8 mouse cellular contexts compared by ENCODE assay signal in the genomic region with DNA sequence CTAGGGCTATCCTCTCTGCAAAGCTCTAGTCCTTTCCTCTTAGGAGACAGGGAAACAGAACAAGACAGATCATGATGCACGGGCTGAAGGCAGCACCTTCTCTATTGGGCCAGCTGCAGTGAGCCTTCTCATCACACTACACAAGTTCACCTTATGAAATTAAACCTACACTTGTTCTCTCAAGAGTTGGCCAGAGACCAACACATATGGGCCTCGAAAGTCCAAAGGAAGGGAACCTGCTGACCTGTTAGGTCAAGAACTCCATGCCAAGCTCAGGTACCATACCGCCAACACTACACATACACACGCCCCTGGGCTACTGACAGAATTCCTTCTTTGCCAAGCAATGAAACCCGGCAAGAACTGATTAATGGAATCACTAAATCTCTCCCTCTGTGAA. TPM values are rescaled to one million over a fixed set of nuclear protein-coding genes. Genes with fewer than 3 reads are reported as not detected.
DNase-seq lines count a peak whose midpoint lies in the region; ATAC-seq and TF ChIP-seq lines count a peak whose summit lies in the region.

No protein-coding gene starts in this region.

- H3K4me1 ChIP-seq in lung, adult 2 months (ENCODE audit: control insufficient read depth, insufficient read depth, low read length), result peaks cover 5% of the 10 kb centered on the region
- peaks cover 19% of the 10 kb centered on the region for H3K4me1 ChIP-seq in hindbrain, embryonic 14.5 days (replicated peaks; ENCODE audit: control insufficient read depth, insufficient read depth, low read length)
- peaks cover 14% of the 10 kb centered on the region for H3K4me1 ChIP-seq in midbrain, embryonic 14.5 days (ENCODE audit: control insufficient read depth, insufficient read depth, low read length)

- H3K27me3 ChIP-seq in hindbrain, embryonic 14.5 days (ENCODE audit: control insufficient read depth, insufficient read depth, low read length), result no peaks in the 10 kb centered on the region
- H3K27me3 ChIP-seq in midbrain, embryonic 14.5 days (ENCODE audit: control insufficient read depth, insufficient read depth, low read length), result no peaks in the 10 kb centered on the region

- no peak for TF ChIP-seq POLR2A in lung, adult 2 months (IDR thresholded peaks at IDR 0.05; ENCODE audit: borderline replicate concordance, extremely low read depth, low read depth, low read length)

- H3K4me3 ChIP-seq in lung, adult 2 months (replicated peaks; ENCODE audit: extremely low read depth, low read depth, low read length), result peak overlapping the region; percentile 86
- peak overlapping the region; percentile 96 for H3K4me3 ChIP-seq in hindbrain, embryonic 14.5 days (replicated peaks; ENCODE audit: low read length)
- H3K4me3 ChIP-seq in midbrain, embryonic 14.5 days (replicated peaks; ENCODE audit: low read depth, low read length), result peak overlapping the region; percentile 84

- H3K36me3 ChIP-seq in hindbrain, embryonic 14.5 days (replicated peaks; ENCODE audit: control insufficient read depth, insufficient read depth), result no peaks in the 10 kb centered on the region
- no peaks in the 10 kb centered on the region for H3K36me3 ChIP-seq in midbrain, embryonic 14.5 days (ENCODE audit: control insufficient read depth, insufficient read depth, low read length)

- H3K27ac ChIP-seq in hindbrain, embryonic 14.5 days, result 0 out of 2 replicates have a peak overlapping the region, but pooled peaks have one; percentile 92
- H3K27ac ChIP-seq in midbrain, embryonic 14.5 days (replicated peaks; ENCODE audit: low read depth, low read length), result no peak overlapping the region

- DNase-seq in lung, adult 2 months, result no peak
- no peak for DNase-seq in lung, postnatal 25 days (ENCODE audit: low spot score)
- peak; percentile 31 to 57 for DNase-seq in cerebellum, adult 18-20 months
- no peak for DNase-seq in hindbrain, embryonic 14.5 days (ENCODE audit: low spot score)
- DNase-seq in midbrain, embryonic 14.5 days, result no peak
- DNase-seq in left cerebral cortex, adult 9 months (ENCODE audit: low spot score in 2 of 2), result no peak
- no peak for DNase-seq in right cerebral cortex, adult 18-20 months

- ATAC-seq in hindbrain, embryonic 14.5 days (ENCODE audit: low FRiP score), result no peak
- no peak for ATAC-seq in midbrain, embryonic 14.5 days (ENCODE audit: low FRiP score, low TSS enrichment)
- no peak for ATAC-seq in inflammation-experienced regulatory T-cells, adult 6 months

- peak overlapping the region; percentile 73 for H3K4me2 ChIP-seq in hindbrain, embryonic 14.5 days (replicated peaks)
- peak overlapping the region; percentile 85 for H3K4me2 ChIP-seq in midbrain, embryonic 14.5 days (ENCODE audit: low read length)

- WGBS in lung, adult 2 months, result 31% methylated on average over 5 of the region's 5 CpGs
- WGBS in hindbrain, embryonic 14.5 days, result 36% methylated on average over 5 of the region's 5 CpGs
- 31% methylated on average over 5 of the region's 5 CpGs for WGBS in midbrain, embryonic 14.5 days

- no peak for TF ChIP-seq CTCF in lung, adult 2 months (IDR thresholded peaks at IDR 0.05; ENCODE audit: insufficient read depth, low read length)

- H3K9ac ChIP-seq in hindbrain, embryonic 14.5 days, result peak overlapping the region; percentile 90
- H3K9ac ChIP-seq in midbrain, embryonic 14.5 days (replicated peaks; ENCODE audit: low read length), result peak overlapping the region; percentile 88; the same call in 1 of the 2 replicates

- no peaks in the 10 kb centered on the region for H3K9me3 ChIP-seq in hindbrain, embryonic 14.5 days (ENCODE audit: control insufficient read depth, low read length)
- H3K9me3 ChIP-seq in midbrain, embryonic 14.5 days (ENCODE audit: control insufficient read depth, low read length), result no peaks in the 10 kb centered on the region

RNA-seq across cellular contexts. Expression of a gene that starts 0.5 kb away (rescaled TPM):
- not detected in 2 replicates for polyA plus RNA-seq in lung, adult 2 months (2012; rRNA removed)
- not detected in 2 replicates for polyA plus RNA-seq in hindbrain, embryonic 14.5 days (2014; fragmentation: Nextera tagmentation; extraction: Ambion mirVana)
- not detected in 2 replicates for polyA plus RNA-seq in midbrain, embryonic 14.5 days (2014; fragmentation: Nextera tagmentation; extraction: Ambion mirVana)
- polyA plus RNA-seq in inflammation-experienced regulatory T-cells, adult 6 months (2017; shearing (Covaris generic)), result not detected

RNA-seq across cellular contexts. Expression of a gene that starts 1.1 kb away (rescaled TPM):
- 12.8 and 13.1 TPM in 2 replicates for polyA plus RNA-seq in lung, adult 2 months (2012; rRNA removed)
- 33.0 and 37.3 TPM in 2 replicates for polyA plus RNA-seq in hindbrain, embryonic 14.5 days (2014; fragmentation: Nextera tagmentation; extraction: Ambion mirVana)
- polyA plus RNA-seq in midbrain, embryonic 14.5 days (2014; fragmentation: Nextera tagmentation; extraction: Ambion mirVana), result 24.7 and 29.9 TPM in 2 replicates
- 10 to 100 TPM; 20.2 to 36.2 (median 30.8) TPM for polyA plus RNA-seq in inflammation-experienced regulatory T-cells, adult 6 months (2017; shearing (Covaris generic))

Comparison
In these comparisons a context has a peak if more than half of its experiments do, and no peak if none do; other contexts are left out.
1. DNase-seq: peak in cerebellum, adult 18-20 months (2 of 2); none in lung, adult 2 months (single experiment), lung, postnatal 25 days (single experiment), hindbrain, embryonic 14.5 days (single experiment), midbrain, embryonic 14.5 days (single experiment), left cerebral cortex, adult 9 months (0 of 2) and right cerebral cortex, adult 18-20 months (single experiment).
2. Peak in every context shown above with its lines, with median percentiles within 50 percentile points of each other: H3K4me3 ChIP-seq.